Mouse (Mus musculus): ENCODE measurements at regions not wholly inside any gene's neighbourhood (a gene's known extent, or its start where the extent isn't known, plus 50 kb on each side); places are given as distances from the start of the nearest gene placed in this dataset.
"Not testable (repeated sequence)": the region's sequence is repeated elsewhere in the genome, so short reads cannot be mapped to it uniquely, and the experiment has no call there.

GRCm38 (mm10) chr7:113035751-113036150 lies 82.0 kb downstream of the Rassf10 start:
- ATAC-seq = no peak
- 88% methylated on average over 4 of the region's 4 CpGs for WGBS
- Histone ChIP-seq H3K9ac (ENCODE audit: low read depth, low read length) (no peak overlapping the region), H3K4me3 (ENCODE audit: low read depth, low read length) (no peak overlapping the region), H3K9me3 (replicated peaks; ENCODE audit: control insufficient read depth, low read length, poor library complexity, severe bottlenecking) (no peaks in the 10 kb centered on the region), H3K36me3 (ENCODE audit: control insufficient read depth, insufficient read depth, low read length) (no peaks in the 10 kb centered on the region), H3K4me2 (ENCODE audit: low read length) (no peak overlapping the region), H3K27me3 (ENCODE audit: control insufficient read depth, insufficient read depth, low read depth, low read length) (no peaks in the 10 kb centered on the region), H3K27ac (ENCODE audit: low read length) (no peak overlapping the region), H3K4me1 (ENCODE audit: control insufficient read depth, insufficient read depth, low read length) (0 out of 2 replicates have a peak, but pooled peaks cover 2% of the 10 kb centered on the region)

DNA sequence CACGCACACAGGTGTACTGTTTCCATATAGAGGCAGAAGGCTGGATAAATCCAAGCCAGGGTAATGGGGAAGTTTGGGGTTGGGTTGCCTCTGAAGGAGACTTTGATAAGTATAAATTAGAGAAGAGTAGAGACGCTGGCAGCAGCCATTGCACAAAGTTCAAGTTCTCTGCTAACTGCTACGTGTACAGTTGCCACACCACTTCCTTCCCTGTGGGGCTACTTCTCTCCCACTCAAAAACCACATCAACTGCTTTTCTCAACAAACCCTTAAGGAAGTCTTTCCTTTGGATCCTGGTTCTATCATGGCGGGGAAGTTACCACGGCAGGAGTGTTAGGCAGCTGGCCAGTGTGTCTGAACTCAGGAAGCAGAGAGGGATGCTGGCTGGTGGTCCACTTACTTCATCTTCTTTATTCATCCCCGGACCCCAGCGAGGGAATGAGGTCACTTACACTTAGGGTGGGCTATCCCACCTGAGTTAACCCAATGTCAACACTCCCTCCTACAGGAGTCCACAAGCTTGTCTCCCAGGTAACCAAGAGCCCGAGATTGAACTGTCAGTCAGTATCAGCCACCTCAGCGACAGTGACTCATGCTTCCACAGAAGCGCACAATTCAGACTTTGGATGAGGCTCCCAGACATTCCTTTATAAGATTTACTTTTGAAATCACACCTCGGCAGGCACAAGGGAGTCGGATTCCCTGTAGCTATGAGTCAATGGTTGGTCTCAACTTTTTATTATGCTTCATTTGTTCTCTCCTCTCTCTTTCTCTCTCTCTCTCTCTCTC lies 84.3 kb downstream of the Rassf10 start:
- no peaks in the 10 kb centered on the region for H3K36me3 ChIP-seq (ENCODE audit: control insufficient read depth, insufficient read depth, low read length)
- H3K4me1 ChIP-seq (ENCODE audit: control insufficient read depth, insufficient read depth, low read length) = 0 out of 2 replicates have a peak, but pooled peaks cover 2% of the 10 kb centered on the region
- no peak overlapping the region for H3K9ac ChIP-seq (ENCODE audit: low read depth, low read length)
- no peak overlapping the region for H3K27ac ChIP-seq (ENCODE audit: low read length)
- 73% methylated on average over 12 of the region's 12 CpGs for WGBS
- H3K9me3 ChIP-seq (replicated peaks; ENCODE audit: control insufficient read depth, low read length, poor library complexity, severe bottlenecking) = no peaks in the 10 kb centered on the region
- H3K4me2 ChIP-seq (ENCODE audit: low read length) = no peak overlapping the region
- H3K27me3 ChIP-seq (ENCODE audit: control insufficient read depth, insufficient read depth, low read depth, low read length) = no peaks in the 10 kb centered on the region
- ATAC-seq = no peak
- no peak overlapping the region for H3K4me3 ChIP-seq (ENCODE audit: low read depth, low read length)

- Histone ChIP-seq H3K27ac (ENCODE audit: low read length) (no peak overlapping the region), H3K27me3 (ENCODE audit: control insufficient read depth, insufficient read depth, low read depth, low read length) (no peaks in the 10 kb centered on the region), H3K4me2 (ENCODE audit: low read length) (no peak overlapping the region), H3K36me3 (ENCODE audit: control insufficient read depth, insufficient read depth, low read length) (no peaks in the 10 kb centered on the region), H3K9ac (ENCODE audit: low read depth, low read length) (no peak overlapping the region), H3K9me3 (replicated peaks; ENCODE audit: control insufficient read depth, low read length, poor library complexity, severe bottlenecking) (no peaks in the 10 kb centered on the region), H3K4me3 (ENCODE audit: low read depth, low read length) (no peak overlapping the region), H3K4me1 (ENCODE audit: control insufficient read depth, insufficient read depth, low read length) (0 out of 2 replicates have a peak, but pooled peaks cover 2% of the 10 kb centered on the region)
- WGBS = 60% methylated on average over 3 of the region's 3 CpGs
- no peak for ATAC-seq
Observed at GRCm38 (mm10) chr7:113038906-113039671, 85.3 kb downstream of the Rassf10 start.

- not testable (repeated sequence) for H3K4me1 ChIP-seq (ENCODE audit: control insufficient read depth, insufficient read depth, low read length); H3K27ac ChIP-seq (ENCODE audit: low read length); H3K4me2 ChIP-seq (ENCODE audit: low read length); H3K27me3 ChIP-seq (ENCODE audit: control insufficient read depth, insufficient read depth, low read depth, low read length); H3K36me3 ChIP-seq (ENCODE audit: control insufficient read depth, insufficient read depth, low read length); H3K4me3 ChIP-seq (ENCODE audit: low read depth, low read length); H3K9me3 ChIP-seq (replicated peaks; ENCODE audit: control insufficient read depth, low read length, poor library complexity, severe bottlenecking); ATAC-seq; H3K9ac ChIP-seq (ENCODE audit: low read depth, low read length)
- WGBS = 73% methylated on average over 7 of the region's 8 CpGs
Observed at GRCm38 (mm10) chr7:113045613-113046159, 91.9 kb downstream of the Rassf10 start.

DNA sequence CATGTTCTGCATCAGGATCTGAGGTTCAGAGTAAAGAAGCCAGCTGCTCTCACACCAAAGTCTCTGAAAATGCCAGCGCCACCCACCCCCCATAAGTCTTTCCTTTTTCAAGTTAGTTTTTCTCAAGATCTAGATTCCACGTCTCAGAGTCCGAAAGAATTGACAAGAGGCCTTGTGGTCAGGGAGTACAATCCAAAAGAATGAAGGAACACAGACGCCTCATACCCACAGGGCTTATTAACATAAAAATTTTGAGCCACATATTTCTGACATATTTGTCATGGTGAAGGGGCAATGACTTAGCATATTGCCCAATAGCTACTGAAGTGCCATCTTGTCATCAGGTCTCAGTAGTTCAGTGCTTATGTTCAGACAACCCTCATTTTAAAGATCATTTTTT lies 92.6 kb downstream of the Rassf10 start:
- ATAC-seq = no peak
- no peak overlapping the region for H3K4me2 ChIP-seq (ENCODE audit: low read length)
- H3K27me3 ChIP-seq (ENCODE audit: control insufficient read depth, insufficient read depth, low read depth, low read length) = no peaks in the 10 kb centered on the region
- no peak overlapping the region for H3K4me3 ChIP-seq (ENCODE audit: low read depth, low read length)
- H3K9ac ChIP-seq (ENCODE audit: low read depth, low read length) = no peak overlapping the region
- no peaks in the 10 kb centered on the region for H3K36me3 ChIP-seq (ENCODE audit: control insufficient read depth, insufficient read depth, low read length)
- H3K4me1 ChIP-seq (ENCODE audit: control insufficient read depth, insufficient read depth, low read length) = no peaks in the 10 kb centered on the region
- H3K27ac ChIP-seq (ENCODE audit: low read length) = no peak overlapping the region
- WGBS = 93% methylated on average over 4 of the region's 4 CpGs
- no peaks in the 10 kb centered on the region for H3K9me3 ChIP-seq (replicated peaks; ENCODE audit: control insufficient read depth, low read length, poor library complexity, severe bottlenecking)

GRCm38 (mm10) chr7:113047583-113047982 lies 93.8 kb downstream of the Rassf10 start:
- Histone ChIP-seq H3K27ac (ENCODE audit: low read length) (peak overlapping the region; percentile 7; the same call in 1 of the 2 replicates), H3K36me3 (ENCODE audit: control insufficient read depth, insufficient read depth, low read length) (no peaks in the 10 kb centered on the region), H3K4me1 (ENCODE audit: control insufficient read depth, insufficient read depth, low read length) (no peaks in the 10 kb centered on the region), H3K4me2 (ENCODE audit: low read length) (no peak overlapping the region), H3K9me3 (replicated peaks; ENCODE audit: control insufficient read depth, low read length, poor library complexity, severe bottlenecking) (no peaks in the 10 kb centered on the region), H3K4me3 (ENCODE audit: low read depth, low read length) (no peak overlapping the region), H3K9ac (ENCODE audit: low read depth, low read length) (no peak overlapping the region), H3K27me3 (ENCODE audit: control insufficient read depth, insufficient read depth, low read depth, low read length) (no peaks in the 10 kb centered on the region)
- ATAC-seq = no peak
- WGBS = 85% methylated on average over 3 of the region's 3 CpGs

GRCm38 (mm10) chr7:113048097-113048795 lies 94.5 kb downstream of the Rassf10 start:
- no peaks in the 10 kb centered on the region for H3K36me3 ChIP-seq (ENCODE audit: control insufficient read depth, insufficient read depth, low read length)
- H3K4me3 ChIP-seq (ENCODE audit: low read depth, low read length) = no peak overlapping the region
- peak overlapping the region; percentile 33; the same call in 1 of the 2 replicates for H3K27ac ChIP-seq (ENCODE audit: low read length)
- 50% methylated on average over 4 of the region's 4 CpGs for WGBS
- no peaks in the 10 kb centered on the region for H3K27me3 ChIP-seq (ENCODE audit: control insufficient read depth, insufficient read depth, low read depth, low read length)
- no peak overlapping the region for H3K9ac ChIP-seq (ENCODE audit: low read depth, low read length)
- peak; percentile 71; the same call in 1 of the 2 replicates for ATAC-seq
- no peaks in the 10 kb centered on the region for H3K4me1 ChIP-seq (ENCODE audit: control insufficient read depth, insufficient read depth, low read length)
- no peak overlapping the region for H3K4me2 ChIP-seq (ENCODE audit: low read length)
- H3K9me3 ChIP-seq (replicated peaks; ENCODE audit: control insufficient read depth, low read length, poor library complexity, severe bottlenecking) = no peaks in the 10 kb centered on the region

GRCm38 (mm10) chr7:113049440-113049839 lies 95.7 kb downstream of the Rassf10 start:
- Histone ChIP-seq H3K9ac (ENCODE audit: low read depth, low read length) (no peak overlapping the region), H3K9me3 (replicated peaks; ENCODE audit: control insufficient read depth, low read length, poor library complexity, severe bottlenecking) (no peaks in the 10 kb centered on the region), H3K36me3 (ENCODE audit: control insufficient read depth, insufficient read depth, low read length) (no peaks in the 10 kb centered on the region), H3K27me3 (ENCODE audit: control insufficient read depth, insufficient read depth, low read depth, low read length) (no peaks in the 10 kb centered on the region), H3K27ac (ENCODE audit: low read length) (no peak overlapping the region), H3K4me3 (ENCODE audit: low read depth, low read length) (no peak overlapping the region), H3K4me2 (ENCODE audit: low read length) (no peak overlapping the region), H3K4me1 (ENCODE audit: control insufficient read depth, insufficient read depth, low read length) (no peaks in the 10 kb centered on the region)
- no peak for ATAC-seq
- WGBS = 84% methylated on average over 5 of the region's 5 CpGs

All from midbrain, embryonic 16.5 days (tissue).